Mouse (Mus musculus): Measurements from ENCODE around the gene Atp6v1f. TPM values are rescaled to one million over a fixed set of nuclear protein-coding genes. Genes with fewer than 3 reads are reported as not detected.

Atp6v1f gene
- total and polyA plus RNA-seq, 3 experiments, result 312 to 349 TPM; not detected in 1

GRCm38 (mm10) chr6:29509086-29509485 is 41.6 kb downstream of the Atp6v1f start:
- H3K27ac ChIP-seq (ENCODE audit: control insufficient read depth, low read depth, low read length), result no peak overlapping the region
- H3K27me3 ChIP-seq (ENCODE audit: control insufficient read depth in 1 of 2, insufficient read depth in 2 of 2, low read length in 2 of 2), result peaks cover 14 to 18% of the 10 kb centered on the region in 2 experiments
- H3K4me3 ChIP-seq (ENCODE audit: control insufficient read depth in 1 of 2, insufficient read depth in 1 of 2, low read depth in 2 of 2, low read length in 2 of 2), result no peak overlapping the region
- H3K79me2 ChIP-seq (ENCODE audit: control insufficient read depth, insufficient read depth, low read length, poor library complexity), result no peaks in the 10 kb centered on the region; the same call in 1 of the 2 replicates
- H3K9me3 ChIP-seq (replicated peaks; ENCODE audit: insufficient read depth, low read length), result no peaks in the 10 kb centered on the region
- no peak for TF ChIP-seq NELFE (IDR thresholded peaks at IDR 0.05; ENCODE audit: low read depth, low read length)
- TF ChIP-seq ZC3H11A (IDR thresholded peaks at IDR 0.05; ENCODE audit: low read depth, low read length), result no peak
- TF ChIP-seq TCF12 (IDR thresholded peaks at IDR 0.05; ENCODE audit: low read depth, low read length), result no peak
- TF ChIP-seq GABPA (IDR thresholded peaks at IDR 0.05; ENCODE audit: low read depth, low read length), result no peak
- TF ChIP-seq MYB (IDR thresholded peaks at IDR 0.05; ENCODE audit: low read depth, low read length), result no peak
- no peak for TF ChIP-seq MAFK (IDR thresholded peaks at IDR 0.05; ENCODE audit: borderline replicate concordance, low read depth, low read length)
- TF ChIP-seq RAD21 (IDR thresholded peaks at IDR 0.05; ENCODE audit: low read depth, low read length), result no peak
- no peak for TF ChIP-seq EP300 (IDR thresholded peaks at IDR 0.05; ENCODE audit: low read depth in 1 of 2, low read length in 2 of 2)
- TF ChIP-seq MYC (IDR thresholded peaks at IDR 0.05; ENCODE audit: low read depth, low read length), result no peak
- H3K4me1 ChIP-seq (ENCODE audit: control insufficient read depth in 1 of 2, insufficient read depth in 2 of 2, low read length in 2 of 2), result peaks cover 5 to 7% of the 10 kb centered on the region in 2 experiments; a peak in 3 of 4 replicates
- DNase-seq (ENCODE audit: low read depth, low spot score), result no peak
- H3K36me3 ChIP-seq (ENCODE audit: control insufficient read depth in 1 of 2, insufficient read depth in 2 of 2, low read length in 2 of 2), result no peaks in the 10 kb centered on the region
- no peak overlapping the region for H3K9ac ChIP-seq (ENCODE audit: control insufficient read depth, low read depth, low read length, poor library complexity, severe bottlenecking)

DNA sequence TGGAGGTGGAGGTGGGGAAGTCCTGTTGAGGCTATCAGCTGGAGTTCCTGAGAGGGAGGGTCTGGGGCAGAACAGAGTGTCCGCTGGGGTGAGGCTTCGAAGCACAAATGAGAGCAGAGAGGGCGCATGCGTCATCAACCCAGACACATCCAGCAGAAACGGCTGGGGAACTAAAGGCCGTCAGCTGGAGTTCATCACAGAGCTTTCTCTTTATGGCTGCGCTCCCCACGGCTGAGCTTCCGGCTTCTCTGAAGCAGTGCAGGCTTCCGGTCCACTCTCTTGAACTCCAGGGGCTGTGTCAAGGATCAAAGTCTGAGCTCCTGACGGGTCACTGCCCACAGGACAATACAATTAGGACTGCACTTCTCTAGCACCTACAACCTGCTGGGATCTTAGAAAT is 45.8 kb downstream of the Atp6v1f start:
- H3K4me1 ChIP-seq (ENCODE audit: control insufficient read depth in 1 of 2, insufficient read depth in 2 of 2, low read length in 2 of 2), result no peaks in the 10 kb centered on the region
- H3K9me3 ChIP-seq (replicated peaks; ENCODE audit: insufficient read depth, low read length), result no peaks in the 10 kb centered on the region
- H3K36me3 ChIP-seq (ENCODE audit: control insufficient read depth in 1 of 2, insufficient read depth in 2 of 2, low read length in 2 of 2), result no peaks in the 10 kb centered on the region
- DNase-seq (ENCODE audit: low read depth, low spot score), result peak; percentile 69
- TF ChIP-seq CHD2 (IDR thresholded peaks at IDR 0.05; ENCODE audit: low read length) (no peak), POLR2A (IDR thresholded peaks at IDR 0.05; ENCODE audit: control insufficient read depth in 1 of 2, insufficient read depth in 1 of 2, low read depth in 1 of 2, low read length in 2 of 2, poor library complexity in 1 of 2) (peak in 1 of 2 experiments; percentile 29; a peak in 1 of 4 replicates), NRF1 (IDR thresholded peaks at IDR 0.05; ENCODE audit: insufficient read depth, low read depth, low read length, poor library complexity, severe bottlenecking) (peak; percentile 47; the same call in 1 of the 2 replicates), TBP (IDR thresholded peaks at IDR 0.05; ENCODE audit: low read depth, low read length) (0 out of 2 replicates have a peak, but pooled peaks have one; percentile 22), MYC (IDR thresholded peaks at IDR 0.05; ENCODE audit: low read depth, low read length) (no peak), ETS1 (IDR thresholded peaks at IDR 0.05; ENCODE audit: low read depth, low read length) (peak; percentile 41; the same call in 1 of the 2 replicates)
- peak overlapping the region; percentile 33; the same call in 1 of the 2 replicates for H3K27ac ChIP-seq (ENCODE audit: control insufficient read depth, low read depth, low read length)
- peak overlapping the region; percentile 52 to 76 for H3K4me3 ChIP-seq (ENCODE audit: control insufficient read depth in 1 of 2, insufficient read depth in 1 of 2, low read depth in 2 of 2, low read length in 2 of 2)
- H3K9ac ChIP-seq (ENCODE audit: control insufficient read depth, low read depth, low read length, poor library complexity, severe bottlenecking), result peak overlapping the region; percentile 71
- no peaks in the 10 kb centered on the region; the same call in 1 of the 2 replicates for H3K79me2 ChIP-seq (ENCODE audit: control insufficient read depth, insufficient read depth, low read length, poor library complexity)
- H3K27me3 ChIP-seq (ENCODE audit: control insufficient read depth in 1 of 2, insufficient read depth in 2 of 2, low read length in 2 of 2), result peaks cover 3 to 8% of the 10 kb centered on the region in 2 experiments; a peak in 3 of 4 replicates

DNA sequence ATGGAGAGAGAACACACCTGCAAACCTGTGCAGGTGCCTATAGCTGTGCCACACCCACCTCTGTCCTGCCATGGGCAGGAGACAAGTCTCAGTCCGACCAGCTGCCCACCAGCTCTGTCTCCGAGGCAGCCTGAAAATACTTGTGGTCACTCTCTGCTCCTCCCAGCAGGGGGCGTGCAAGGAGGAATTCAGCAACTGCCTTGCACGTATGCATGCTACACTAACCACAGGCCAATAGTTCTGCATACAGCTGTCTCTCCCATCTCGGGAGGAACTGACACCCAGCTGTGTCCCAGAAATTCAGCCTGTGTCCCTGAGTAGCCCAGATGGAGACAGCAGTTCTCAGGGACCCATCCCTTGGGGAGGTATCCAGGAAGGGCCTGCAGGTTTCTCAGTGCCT is 49.6 kb downstream of the Atp6v1f start:
- Histone ChIP-seq H3K79me2 (ENCODE audit: control insufficient read depth, insufficient read depth, low read length, poor library complexity) (no peaks in the 10 kb centered on the region; the same call in 1 of the 2 replicates), H3K4me3 (ENCODE audit: control insufficient read depth in 1 of 2, insufficient read depth in 1 of 2, low read depth in 2 of 2, low read length in 2 of 2) (no peak overlapping the region), H3K9ac (ENCODE audit: control insufficient read depth, low read depth, low read length, poor library complexity, severe bottlenecking) (no peak overlapping the region), H3K27me3 (ENCODE audit: control insufficient read depth in 1 of 2, insufficient read depth in 2 of 2, low read length in 2 of 2) (no peaks in the 10 kb centered on the region; a peak in 1 of 4 replicates), H3K4me1 (ENCODE audit: control insufficient read depth in 1 of 2, insufficient read depth in 2 of 2, low read length in 2 of 2) (no peaks in the 10 kb centered on the region), H3K27ac (ENCODE audit: control insufficient read depth, low read depth, low read length) (no peak overlapping the region), H3K36me3 (ENCODE audit: control insufficient read depth in 1 of 2, insufficient read depth in 2 of 2, low read length in 2 of 2) (no peaks in the 10 kb centered on the region), H3K9me3 (replicated peaks; ENCODE audit: insufficient read depth, low read length) (no peaks in the 10 kb centered on the region)
- peak; percentile 58 for TF ChIP-seq RAD21 (IDR thresholded peaks at IDR 0.05; ENCODE audit: low read depth, low read length)
- TF ChIP-seq CTCF (IDR thresholded peaks at IDR 0.05 in 2 of 3, conservative IDR thresholded peaks at IDR 0.05 in 1 of 3; ENCODE audit: control insufficient read depth in 1 of 3, insufficient read depth in 1 of 3, low read depth in 2 of 3, low read length in 3 of 3, poor library complexity in 1 of 3, severe bottlenecking in 1 of 3), result peak; percentile 86 to 92 (median 92)
- no peak for TF ChIP-seq E2F4 (IDR thresholded peaks at IDR 0.05; ENCODE audit: borderline replicate concordance, low read depth, low read length)
- TF ChIP-seq ZC3H11A (IDR thresholded peaks at IDR 0.05; ENCODE audit: low read depth, low read length), result peak; percentile 53
- peak; percentile 90 for TF ChIP-seq SMC3 (IDR thresholded peaks at IDR 0.05; ENCODE audit: low read depth, low read length)
- DNase-seq (ENCODE audit: low read depth, low spot score), result peak; percentile 85
